Mouse (Mus musculus): ENCODE data around the gene Cxcl1. TPM values are rescaled to one million over a fixed set of nuclear protein-coding genes. Genes with fewer than 3 reads are reported as not detected.
"Not testable (repeated sequence)": the region's sequence is repeated elsewhere in the genome, so short reads cannot be mapped to it uniquely, and the experiment has no call there.

Cxcl1 gene
- 0.60 and 0.79 TPM in 2 replicates for polyA plus RNA-seq (2014; fragmentation: Nextera tagmentation; extraction: Ambion mirVana)

DNA sequence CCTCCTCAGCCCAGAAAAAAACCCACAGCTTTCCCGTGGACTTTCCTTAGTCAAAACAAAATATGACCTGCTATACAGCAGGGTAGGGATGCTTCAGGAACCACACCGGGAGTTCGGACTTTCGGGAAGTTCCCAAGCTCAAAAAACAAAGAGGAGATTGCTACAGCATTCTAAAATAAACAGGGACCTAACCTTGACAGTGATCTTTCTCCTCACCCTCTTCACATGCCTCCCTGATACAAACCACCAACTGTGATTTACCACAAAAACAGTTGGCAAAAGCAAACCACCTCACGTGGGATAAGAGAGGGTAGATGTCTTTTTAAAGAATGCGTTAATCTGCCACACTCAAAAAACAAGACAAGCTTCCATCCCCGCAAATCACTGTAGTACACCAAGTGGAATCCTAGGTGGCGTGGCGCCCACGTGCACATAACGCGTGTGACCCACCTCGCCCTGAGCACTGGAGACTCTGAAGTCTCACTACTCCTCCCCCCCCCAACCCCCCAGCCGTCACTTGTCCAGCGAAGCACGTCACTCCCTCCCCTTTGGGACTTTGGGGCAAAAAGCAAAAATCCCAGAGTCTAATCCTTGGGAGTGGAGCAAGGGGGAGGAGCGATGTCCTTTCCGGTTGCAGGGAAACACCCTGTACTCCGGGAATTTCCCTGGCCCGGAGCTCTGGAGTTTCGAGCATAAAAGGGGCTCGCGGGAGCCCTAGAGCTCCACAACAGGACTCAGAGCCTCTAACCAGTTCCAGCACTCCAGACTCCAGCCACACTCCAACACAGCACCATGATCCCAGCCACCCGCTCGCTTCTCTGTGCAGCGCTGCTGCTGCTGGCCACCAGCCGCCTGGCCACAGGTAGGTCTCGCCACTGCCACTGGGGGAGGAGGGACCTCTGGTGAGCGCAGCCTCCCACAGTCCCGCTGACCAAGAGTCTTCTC is at the start of gene Cxcl1:
TSS of gene Cxcl1 (plus strand) at position 723 of the 945 bp plus-strand sequence.
- no peak within 1 kb of the TSS for H3K27ac ChIP-seq (replicated peaks; ENCODE audit: low read depth, low read length)
- peak; percentile 67 for DNase-seq (ENCODE audit: low spot score)
- H3K4me1 ChIP-seq (ENCODE audit: control insufficient read depth, insufficient read depth, low read length): no peaks in the 10 kb centered on the region
- peak within 1 kb of the TSS; percentile 45 for H3K9ac ChIP-seq (replicated peaks; ENCODE audit: low read length)
- peak within 1 kb of the TSS; percentile 86 for H3K4me2 ChIP-seq (ENCODE audit: low read depth, low read length)
- ATAC-seq (replicated peaks; ENCODE audit: insufficient number of reproducible peaks, low FRiP score, low TSS enrichment, low read depth): peak; percentile 78
- no peaks in the 10 kb centered on the region for H3K9me3 ChIP-seq (replicated peaks; ENCODE audit: control insufficient read depth, low read length)
- WGBS: 5% methylated on average over 29 of the region's 30 CpGs
- no peaks in the 10 kb centered on the region for H3K27me3 ChIP-seq (ENCODE audit: control insufficient read depth, insufficient read depth, low read length)
- no peaks in the 10 kb centered on the region for H3K36me3 ChIP-seq (replicated peaks; ENCODE audit: control insufficient read depth, insufficient read depth, low read depth, low read length)
- H3K4me3 ChIP-seq (ENCODE audit: low read depth, low read length): peak within 1 kb of the TSS; percentile 41

DNA sequence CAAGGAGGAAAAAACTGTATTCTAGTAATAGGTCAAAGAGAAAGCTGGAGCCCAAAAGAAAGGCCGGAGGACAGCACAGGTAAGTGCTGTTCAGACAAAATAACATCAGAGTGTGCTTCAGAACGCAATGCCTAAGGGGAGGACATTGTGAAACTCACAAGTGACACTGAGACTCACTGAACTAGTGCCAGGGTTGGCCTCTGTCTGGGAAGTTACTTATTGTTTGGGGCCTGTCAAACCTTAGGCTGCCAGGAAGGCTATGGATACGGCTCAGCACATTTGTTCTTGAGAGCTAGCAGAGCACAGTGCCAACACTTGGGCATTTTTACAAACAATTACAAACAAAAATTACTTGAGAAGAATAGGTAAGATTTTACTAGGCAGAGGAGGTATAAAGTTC is 47.1 kb upstream of the Cxcl1 start:
- Histone ChIP-seq H3K27me3 (ENCODE audit: control insufficient read depth, insufficient read depth, low read length) (no peaks in the 10 kb centered on the region), H3K4me3 (ENCODE audit: low read depth, low read length) (no peak overlapping the region), H3K9ac (replicated peaks; ENCODE audit: low read length) (no peak overlapping the region), H3K36me3 (replicated peaks; ENCODE audit: control insufficient read depth, insufficient read depth, low read depth, low read length) (no peaks in the 10 kb centered on the region), H3K4me1 (ENCODE audit: control insufficient read depth, insufficient read depth, low read length) (no peaks in the 10 kb centered on the region), H3K27ac (replicated peaks; ENCODE audit: low read depth, low read length) (no peak overlapping the region), H3K9me3 (replicated peaks; ENCODE audit: control insufficient read depth, low read length) (no peaks in the 10 kb centered on the region), H3K4me2 (ENCODE audit: low read depth, low read length) (no peak overlapping the region)
- DNase-seq (ENCODE audit: low spot score) (no peak), ATAC-seq (replicated peaks; ENCODE audit: insufficient number of reproducible peaks, low FRiP score, low TSS enrichment, low read depth) (no peak)
- WGBS: 80% methylated on average over 3 of the region's 3 CpGs

DNA sequence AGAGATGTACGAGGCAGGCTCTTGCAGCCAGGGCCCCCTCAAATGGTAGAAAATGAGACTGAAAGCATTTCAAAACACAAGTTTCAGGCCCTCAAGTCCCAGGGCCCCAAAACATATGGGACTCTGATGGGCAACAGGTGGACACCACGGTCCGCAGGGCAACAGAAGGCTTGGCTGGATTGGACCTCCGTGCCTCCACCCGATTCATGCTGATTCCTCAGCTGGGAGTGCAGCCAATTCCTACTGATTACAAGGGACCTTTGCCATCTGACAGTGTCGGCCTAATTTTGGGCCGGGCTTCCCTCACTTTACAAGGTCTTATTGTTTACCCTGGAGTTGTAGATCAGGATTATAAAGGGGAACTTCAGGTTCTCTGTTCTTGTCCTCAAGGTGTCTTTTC is 40.9 kb upstream of the Cxcl1 start:
- H3K27ac ChIP-seq (replicated peaks; ENCODE audit: low read depth, low read length); H3K4me2 ChIP-seq (ENCODE audit: low read depth, low read length); ATAC-seq (replicated peaks; ENCODE audit: insufficient number of reproducible peaks, low FRiP score, low TSS enrichment, low read depth); H3K4me1 ChIP-seq (ENCODE audit: control insufficient read depth, insufficient read depth, low read length); H3K9ac ChIP-seq (replicated peaks; ENCODE audit: low read length); H3K9me3 ChIP-seq (replicated peaks; ENCODE audit: control insufficient read depth, low read length); DNase-seq (ENCODE audit: low spot score); H3K4me3 ChIP-seq (ENCODE audit: low read depth, low read length); H3K27me3 ChIP-seq (ENCODE audit: control insufficient read depth, insufficient read depth, low read length); H3K36me3 ChIP-seq (replicated peaks; ENCODE audit: control insufficient read depth, insufficient read depth, low read depth, low read length): not testable (repeated sequence)
- 85% methylated on average over 7 of the region's 7 CpGs for WGBS

DNA sequence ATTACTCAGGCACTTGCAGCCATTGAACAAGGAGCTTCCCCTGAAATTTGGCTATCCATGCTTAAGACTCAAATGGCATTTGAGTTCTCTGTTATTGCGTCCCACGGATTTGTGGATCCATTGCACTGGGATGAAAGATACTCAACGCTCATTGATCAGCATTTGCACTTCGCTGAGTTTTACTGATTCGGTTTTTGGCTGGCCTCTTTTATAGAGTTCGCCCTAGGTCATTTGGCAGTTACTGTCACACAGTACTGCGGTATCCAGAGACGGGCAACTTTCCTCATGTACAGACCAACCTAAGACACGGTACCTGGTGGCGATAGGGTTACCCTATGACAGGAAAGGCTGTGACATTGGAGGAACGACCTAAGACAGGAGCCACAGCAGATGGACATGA is 39.6 kb upstream of the Cxcl1 start:
- H3K9ac ChIP-seq (replicated peaks; ENCODE audit: low read length); ATAC-seq (replicated peaks; ENCODE audit: insufficient number of reproducible peaks, low FRiP score, low TSS enrichment, low read depth): not testable (repeated sequence)
- 96% methylated on average over 11 of the region's 11 CpGs for WGBS

DNA sequence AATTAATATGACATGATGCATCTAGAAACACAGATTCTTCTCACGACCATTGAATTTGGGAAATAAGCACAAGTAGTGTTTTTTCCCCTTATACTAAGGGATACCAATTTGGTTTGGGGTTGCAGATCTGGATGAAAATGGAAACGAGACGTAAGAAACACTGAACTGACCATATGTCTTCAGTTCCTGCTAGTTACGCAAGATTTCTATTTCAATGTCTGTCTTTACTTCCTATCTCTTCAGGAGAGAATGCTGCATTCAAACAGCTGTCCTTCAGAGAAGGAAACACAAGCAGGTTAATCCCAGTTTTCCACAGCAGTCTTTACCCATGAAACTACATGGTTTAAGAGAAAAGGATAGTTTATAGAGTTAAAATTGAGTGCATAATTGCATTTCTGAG is 37.8 kb upstream of the Cxcl1 start:
- no peak for ATAC-seq (replicated peaks; ENCODE audit: insufficient number of reproducible peaks, low FRiP score, low TSS enrichment, low read depth)

More for the DNA sequence above, 39.6 kb upstream of the Cxcl1 start:
- not testable (repeated sequence) for H3K9me3 ChIP-seq (replicated peaks; ENCODE audit: control insufficient read depth, low read length); H3K4me2 ChIP-seq (ENCODE audit: low read depth, low read length); DNase-seq (ENCODE audit: low spot score); H3K4me3 ChIP-seq (ENCODE audit: low read depth, low read length); H3K27ac ChIP-seq (replicated peaks; ENCODE audit: low read depth, low read length); H3K4me1 ChIP-seq (ENCODE audit: control insufficient read depth, insufficient read depth, low read length); H3K27me3 ChIP-seq (ENCODE audit: control insufficient read depth, insufficient read depth, low read length); H3K36me3 ChIP-seq (replicated peaks; ENCODE audit: control insufficient read depth, insufficient read depth, low read depth, low read length)

DNA sequence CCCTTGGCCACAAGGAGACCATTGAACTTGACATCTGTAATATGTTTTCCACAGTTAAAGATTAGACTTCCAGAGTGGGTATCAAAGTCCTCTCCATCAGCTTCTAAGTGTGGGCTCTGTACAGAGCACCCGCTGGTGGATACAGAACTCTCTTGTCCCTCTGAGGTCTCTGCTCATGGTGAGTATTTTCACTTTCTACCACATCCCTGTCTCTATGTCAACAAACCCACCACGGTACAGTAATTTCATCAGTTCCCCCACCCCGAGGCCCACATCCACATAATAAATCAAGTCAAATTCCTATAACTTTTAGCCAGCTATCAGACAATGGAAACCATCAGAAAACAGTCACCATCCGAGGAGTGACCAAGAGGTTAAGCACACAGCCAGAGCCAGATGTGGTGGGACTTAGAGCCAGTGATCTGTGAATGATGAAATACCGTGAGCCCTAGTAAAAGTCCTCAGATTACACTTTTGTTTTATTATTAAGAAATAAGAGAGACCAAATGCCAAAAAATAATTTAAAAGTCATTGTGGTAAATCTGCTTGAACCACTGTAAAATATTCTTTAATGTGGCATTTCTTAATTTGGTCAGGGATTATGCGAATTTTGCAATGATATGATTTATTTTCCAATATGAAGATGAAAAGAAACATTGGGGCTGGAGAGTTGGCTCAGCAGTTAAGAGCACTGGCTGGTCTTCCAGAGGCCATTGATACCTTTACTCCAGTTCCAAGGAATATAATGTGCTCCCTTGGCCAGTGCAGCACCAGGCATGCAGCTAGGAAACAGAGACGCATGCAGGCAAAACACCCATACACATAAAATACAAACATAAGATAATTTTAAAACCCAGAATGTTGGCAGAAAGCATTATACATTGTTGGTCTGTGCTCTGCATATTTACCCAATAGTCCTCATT is 35.5 kb upstream of the Cxcl1 start:
- no peaks in the 10 kb centered on the region for H3K9me3 ChIP-seq (replicated peaks; ENCODE audit: control insufficient read depth, low read length)
- WGBS: 75% methylated on average over 7 of the region's 7 CpGs
- no peak overlapping the region for H3K4me2 ChIP-seq (ENCODE audit: low read depth, low read length)
- no peaks in the 10 kb centered on the region for H3K36me3 ChIP-seq (replicated peaks; ENCODE audit: control insufficient read depth, insufficient read depth, low read depth, low read length)
- no peak overlapping the region for H3K4me3 ChIP-seq (ENCODE audit: low read depth, low read length)
- no peak overlapping the region for H3K9ac ChIP-seq (replicated peaks; ENCODE audit: low read length)
- DNase-seq (ENCODE audit: low spot score): no peak
- no peak overlapping the region for H3K27ac ChIP-seq (replicated peaks; ENCODE audit: low read depth, low read length)
- no peaks in the 10 kb centered on the region for H3K27me3 ChIP-seq (ENCODE audit: control insufficient read depth, insufficient read depth, low read length)
- H3K4me1 ChIP-seq (ENCODE audit: control insufficient read depth, insufficient read depth, low read length): no peaks in the 10 kb centered on the region
- no peak for ATAC-seq (replicated peaks; ENCODE audit: insufficient number of reproducible peaks, low FRiP score, low TSS enrichment, low read depth)

More for the DNA sequence above, 37.8 kb upstream of the Cxcl1 start:
- no peak for DNase-seq (ENCODE audit: low spot score)
- H3K9me3 ChIP-seq (replicated peaks; ENCODE audit: control insufficient read depth, low read length): no peaks in the 10 kb centered on the region
- no peaks in the 10 kb centered on the region for H3K36me3 ChIP-seq (replicated peaks; ENCODE audit: control insufficient read depth, insufficient read depth, low read depth, low read length)
- H3K4me2 ChIP-seq (ENCODE audit: low read depth, low read length): no peak overlapping the region
- H3K9ac ChIP-seq (replicated peaks; ENCODE audit: low read length): no peak overlapping the region
- H3K27me3 ChIP-seq (ENCODE audit: control insufficient read depth, insufficient read depth, low read length): no peaks in the 10 kb centered on the region
- no peaks in the 10 kb centered on the region for H3K4me1 ChIP-seq (ENCODE audit: control insufficient read depth, insufficient read depth, low read length)
- H3K27ac ChIP-seq (replicated peaks; ENCODE audit: low read depth, low read length): no peak overlapping the region
- H3K4me3 ChIP-seq (ENCODE audit: low read depth, low read length): no peak overlapping the region
- WGBS: 87% methylated on average over 4 of the region's 4 CpGs

DNA sequence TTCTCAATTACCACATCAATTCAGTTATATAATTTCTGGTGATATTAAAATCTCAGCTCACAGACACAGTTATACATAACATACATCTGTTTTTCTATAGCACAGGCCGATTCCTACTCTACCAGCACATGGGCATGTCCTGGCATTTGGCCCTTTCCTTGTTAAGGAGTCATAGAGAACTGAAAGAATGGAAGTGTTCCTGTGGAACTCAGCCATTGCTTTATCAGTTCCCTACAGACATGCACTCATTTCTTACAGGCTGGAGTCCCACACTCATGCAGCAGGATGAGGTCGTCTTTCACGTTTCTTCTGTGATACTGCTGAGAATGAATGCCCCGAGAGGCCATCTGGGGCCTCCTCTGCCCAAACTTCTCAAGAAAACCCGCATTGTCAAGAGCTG is 33.6 kb upstream of the Cxcl1 start:
- DNase-seq (ENCODE audit: low spot score) (no peak), ATAC-seq (replicated peaks; ENCODE audit: insufficient number of reproducible peaks, low FRiP score, low TSS enrichment, low read depth) (no peak)
- Histone ChIP-seq H3K27ac (replicated peaks; ENCODE audit: low read depth, low read length) (no peak overlapping the region), H3K9me3 (replicated peaks; ENCODE audit: control insufficient read depth, low read length) (no peaks in the 10 kb centered on the region), H3K9ac (replicated peaks; ENCODE audit: low read length) (no peak overlapping the region), H3K4me3 (ENCODE audit: low read depth, low read length) (no peak overlapping the region), H3K27me3 (ENCODE audit: control insufficient read depth, insufficient read depth, low read length) (no peaks in the 10 kb centered on the region), H3K4me1 (ENCODE audit: control insufficient read depth, insufficient read depth, low read length) (no peaks in the 10 kb centered on the region), H3K4me2 (ENCODE audit: low read depth, low read length) (no peak overlapping the region), H3K36me3 (replicated peaks; ENCODE audit: control insufficient read depth, insufficient read depth, low read depth, low read length) (no peaks in the 10 kb centered on the region)
- WGBS: 70% methylated on average over 5 of the region's 5 CpGs

All from embryonic facial prominence, embryonic 11.5 days (tissue).